Mouse (Mus musculus): ENCODE data around the gene Map7d1.

- TF ChIP-seq CTCF (IDR thresholded peaks at IDR 0.05; ENCODE audit: extremely low read depth, insufficient read length, insufficient replicate concordance, low read depth, low read length) (peak; percentile 73; the same call in 1 of the 2 replicates), POLR2A (IDR thresholded peaks at IDR 0.05; ENCODE audit: low read depth, low read length) (no peak)
Observed at GRCm38 (mm10) chr4:126277906-126278564, 21.9 kb upstream of the Map7d1 start.

Data from small intestine, adult 2 months (tissue).